Mouse (Mus musculus) Patski (cell line): ENCODE data around the gene Osbpl8. TPM values are rescaled to one million over a fixed set of nuclear protein-coding genes. Genes with fewer than 3 reads are reported as not detected.

Source experiments
- ATAC-seq: fragments of 100-300 bp; one replicate; pipeline ENCODE4 v1.8.0; 2021
- CTCF ChIA-PET: fragments of 350-600 bp; sonication (Branson Sonifier 250); formaldehyde crosslinking; loops from one replicate; lab custom pipeline; 2022; ENCODE audit warnings: inconsistent platforms; lab: Charles Lee
- POLR2A ChIA-PET: fragments of 350-600 bp; sonication (Branson Sonifier 250); formaldehyde crosslinking; loops from one replicate; lab custom pipeline; 2022; ENCODE audit warnings: antibody characterized with exemption, inconsistent platforms; lab: Charles Lee
- DNase-seq: peaks from one replicate; pipeline ENCODE4 v3.0.0-alpha.2; 2011; ENCODE audit warnings: low read depth, low spot score
- H3K27me3 ChIP-seq: fragments of 371-371 bp; one replicate; pipeline ENCODE4 v1.5.1; 2021
- CTCF ChIP-seq: fragments of 100-300 bp; IDR thresholded peaks from one replicate; pipeline ENCODE4 v1.5.1; 2021
- in situ Hi-C: fragments of 300-500 bp; cut with MboI; formaldehyde crosslinking; loops from 3 replicates; pipeline ENCODE4 v1.11.1; 2018; ENCODE audit warnings: low pct_unique_long_range_greater_than_20kb, mixed read lengths
- polyA plus RNA-seq: library from polyadenylated mRNA; unstranded; gene quantifications from one replicate; pipeline ENCODE4 v1.2.3, GENCODE M21; 2021

Osbpl8 gene
- polyA plus RNA-seq, 1 experiment from 2014 or later: 13.1 TPM

GRCm38 (mm10) chr10:111144371-111144959 lies 20.1 kb upstream of the Osbpl8 start:
- no peak for ATAC-seq
- no peak for TF ChIP-seq CTCF
- no peak for DNase-seq
- ChIA-PET POLR2A (no interaction called here), CTCF (interaction anchor here (1.1 kb wide), 1 partner anchor 11 kb away, joined by 4 read pairs; no protein-coding TSS in a partner anchor)
- in situ Hi-C loops: no loop called here
- H3K27me3 ChIP-seq: no peaks in the 10 kb centered on the region

- DNase-seq (no peak), ATAC-seq (no peak)
- TF ChIP-seq CTCF: no peak
- H3K27me3 ChIP-seq: no peaks in the 10 kb centered on the region
- in situ Hi-C loops: no loop called here
- ChIA-PET POLR2A (no interaction called here), CTCF (interaction anchor here (1.1 kb wide), 1 partner anchor 9 kb away, joined by 5 read pairs; no protein-coding TSS in a partner anchor)
These were observed 14.8 kb upstream of the Osbpl8 start for GRCm38 (mm10) chr10:111149761-111150160.

- TF ChIP-seq CTCF: no peak
- CTCF ChIA-PET: no interaction called here
- no peak for ATAC-seq
These were observed 9.5 kb upstream of the Osbpl8 start for GRCm38 (mm10) chr10:111155065-111155464.

GRCm38 (mm10) chr10:111155571-111155970 lies 9.0 kb upstream of the Osbpl8 start:
- ATAC-seq (no peak), DNase-seq (no peak)
- POLR2A ChIA-PET: no interaction called here
- TF ChIP-seq CTCF: no peak
- in situ Hi-C loops: no loop called here
- no peaks in the 10 kb centered on the region for H3K27me3 ChIP-seq
- CTCF ChIA-PET: no interaction called here

More at GRCm38 (mm10) chr10:111155065-111155464, 9.5 kb upstream of the Osbpl8 start:
- in situ Hi-C loops: no loop called here
- no peak for DNase-seq
- no peaks in the 10 kb centered on the region for H3K27me3 ChIP-seq
- POLR2A ChIA-PET: no interaction called here

GRCm38 (mm10) chr10:111156394-111157190 lies 8.0 kb upstream of the Osbpl8 start:
- DNase-seq (no peak), ATAC-seq (no peak)
- POLR2A ChIA-PET: no interaction called here
- no peaks in the 10 kb centered on the region for H3K27me3 ChIP-seq
- TF ChIP-seq CTCF: no peak
- CTCF ChIA-PET: no interaction called here
- in situ Hi-C loops: no loop called here

- in situ Hi-C loops: no loop called here
- CTCF ChIA-PET: no interaction called here
- DNase-seq (no peak), ATAC-seq (no peak)
- POLR2A ChIA-PET: interaction anchor here (0.6 kb wide), 1 partner anchor 324 kb away, joined by 6 read pairs; no protein-coding TSS in a partner anchor
- no peaks in the 10 kb centered on the region for H3K27me3 ChIP-seq
- TF ChIP-seq CTCF: no peak
These were observed 7.3 kb upstream of the Osbpl8 start for GRCm38 (mm10) chr10:111157241-111157659.

GRCm38 (mm10) chr10:111159789-111160522 lies 4.6 kb upstream of the Osbpl8 start:
- no peaks in the 10 kb centered on the region for H3K27me3 ChIP-seq
- DNase-seq: no peak
- in situ Hi-C loops: no loop called here
- ChIA-PET CTCF (interaction anchor here (0.9 to 1.5 kb wide), 2 partner anchors 17 to 51 kb away, joined by 3 to 4 read pairs; no protein-coding TSS in a partner anchor), POLR2A (no interaction called here)
- ATAC-seq: no peak
- no peak for TF ChIP-seq CTCF

GRCm38 (mm10) chr10:111160540-111160939 lies 4.0 kb upstream of the Osbpl8 start:
- in situ Hi-C loops: no loop called here
- POLR2A ChIA-PET: no interaction called here
- no peak for TF ChIP-seq CTCF
- CTCF ChIA-PET: interaction anchor here (0.9 to 1.5 kb wide), 2 partner anchors 18 to 50 kb away, joined by 3 to 4 read pairs; no protein-coding TSS in a partner anchor
- ATAC-seq (no peak), DNase-seq (no peak)
- H3K27me3 ChIP-seq: no peaks in the 10 kb centered on the region

GRCm38 (mm10) chr10:111161373-111161772 lies 3.2 kb upstream of the Osbpl8 start:
- POLR2A ChIA-PET: no interaction called here

GRCm38 (mm10) chr10:111163025-111163424 lies 1.5 kb upstream of the Osbpl8 start:
- no peak for ATAC-seq
- H3K27me3 ChIP-seq: no peaks in the 10 kb centered on the region
- DNase-seq: no peak
- CTCF ChIA-PET: interaction anchor here (1.4 kb wide), 1 partner anchor 9 kb away, joined by 3 read pairs; no protein-coding TSS in a partner anchor
- in situ Hi-C loops: no loop called here
- POLR2A ChIA-PET: no interaction called here
- TF ChIP-seq CTCF: no peak

More at GRCm38 (mm10) chr10:111161373-111161772, 3.2 kb upstream of the Osbpl8 start:
- ATAC-seq (no peak), DNase-seq (no peak)
- CTCF ChIA-PET: no interaction called here
- TF ChIP-seq CTCF: no peak
- in situ Hi-C loops: no loop called here
- H3K27me3 ChIP-seq: no peaks in the 10 kb centered on the region
